Mouse (Mus musculus): ENCODE data around the gene Erbin. TPM values are rescaled to one million over a fixed set of nuclear protein-coding genes. Genes with fewer than 3 reads are reported as not detected.

Gene Erbin
- polyA plus RNA-seq, 1 experiment from 2014 or later, result 34.0 TPM

GRCm38 (mm10) chr13:103919956-103920260 is 406 bp downstream of the Erbin start:
- Histone ChIP-seq H3K4me1 (replicated peaks; ENCODE audit: control insufficient read depth, insufficient read depth, low read length) (peaks cover 2% of the 10 kb centered on the region; the same call in 1 of the 2 replicates), H3K4me3 (ENCODE audit: low read depth, low read length) (peak overlapping the region; percentile 90), H3K27me3 (ENCODE audit: control insufficient read depth, insufficient read depth, low read length) (no peaks in the 10 kb centered on the region), H3K27ac (ENCODE audit: low read depth, low read length) (peak overlapping the region; percentile 100), H3K9me3 (ENCODE audit: control insufficient read depth, low read length) (no peaks in the 10 kb centered on the region), H3K9ac (ENCODE audit: low read depth, low read length) (peak overlapping the region; percentile 99), H3K4me2 (replicated peaks; ENCODE audit: low read depth, low read length) (peak overlapping the region; percentile 71), H3K36me3 (ENCODE audit: control insufficient read depth, insufficient read depth, low read length) (no peaks in the 10 kb centered on the region)
- ATAC-seq (ENCODE audit: low FRiP score) (no peak), DNase-seq (ENCODE audit: low spot score) (no peak)
- WGBS, result under 1% methylated on average over 20 of the region's 20 CpGs

GRCm38 (mm10) chr13:103919234-103919955 is 919 bp downstream of the Erbin start:
- peaks cover 2% of the 10 kb centered on the region; the same call in 1 of the 2 replicates for H3K4me1 ChIP-seq (replicated peaks; ENCODE audit: control insufficient read depth, insufficient read depth, low read length)
- peak overlapping the region; percentile 99 for H3K9ac ChIP-seq (ENCODE audit: low read depth, low read length)
- DNase-seq (ENCODE audit: low spot score) (peak; percentile 47), ATAC-seq (ENCODE audit: low FRiP score) (no peak)
- under 1% methylated on average over 32 of the region's 32 CpGs for WGBS
- no peaks in the 10 kb centered on the region for H3K36me3 ChIP-seq (ENCODE audit: control insufficient read depth, insufficient read depth, low read length)
- H3K4me2 ChIP-seq (replicated peaks; ENCODE audit: low read depth, low read length), result peak overlapping the region; percentile 71
- peak overlapping the region; percentile 90 for H3K4me3 ChIP-seq (ENCODE audit: low read depth, low read length)
- no peaks in the 10 kb centered on the region for H3K9me3 ChIP-seq (ENCODE audit: control insufficient read depth, low read length)
- H3K27ac ChIP-seq (ENCODE audit: low read depth, low read length), result peak overlapping the region; percentile 100
- no peaks in the 10 kb centered on the region for H3K27me3 ChIP-seq (ENCODE audit: control insufficient read depth, insufficient read depth, low read length)

GRCm38 (mm10) chr13:103918432-103918831 is 1.9 kb downstream of the Erbin start:
- Histone ChIP-seq H3K27ac (ENCODE audit: low read depth, low read length) (no peak overlapping the region), H3K4me3 (ENCODE audit: low read depth, low read length) (peak overlapping the region; percentile 90), H3K36me3 (ENCODE audit: control insufficient read depth, insufficient read depth, low read length) (no peaks in the 10 kb centered on the region), H3K27me3 (ENCODE audit: control insufficient read depth, insufficient read depth, low read length) (no peaks in the 10 kb centered on the region), H3K4me2 (replicated peaks; ENCODE audit: low read depth, low read length) (peak overlapping the region; percentile 71), H3K4me1 (replicated peaks; ENCODE audit: control insufficient read depth, insufficient read depth, low read length) (peaks cover 2% of the 10 kb centered on the region; the same call in 1 of the 2 replicates), H3K9me3 (ENCODE audit: control insufficient read depth, low read length) (no peaks in the 10 kb centered on the region), H3K9ac (ENCODE audit: low read depth, low read length) (no peak overlapping the region)
- ATAC-seq (ENCODE audit: low FRiP score) (no peak), DNase-seq (ENCODE audit: low spot score) (no peak)
- 33% methylated on average over 3 of the region's 3 CpGs for WGBS

- Histone ChIP-seq H3K9me3 (ENCODE audit: control insufficient read depth, low read length) (no peaks in the 10 kb centered on the region), H3K36me3 (ENCODE audit: control insufficient read depth, insufficient read depth, low read length) (no peaks in the 10 kb centered on the region), H3K4me3 (ENCODE audit: low read depth, low read length) (no peak overlapping the region), H3K27me3 (ENCODE audit: control insufficient read depth, insufficient read depth, low read length) (no peaks in the 10 kb centered on the region), H3K4me2 (replicated peaks; ENCODE audit: low read depth, low read length) (no peak overlapping the region), H3K27ac (ENCODE audit: low read depth, low read length) (no peak overlapping the region), H3K9ac (ENCODE audit: low read depth, low read length) (no peak overlapping the region), H3K4me1 (replicated peaks; ENCODE audit: control insufficient read depth, insufficient read depth, low read length) (no peaks in the 10 kb centered on the region)
- DNase-seq (ENCODE audit: low spot score) (no peak), ATAC-seq (ENCODE audit: low FRiP score) (no peak)
- 88% methylated on average over 4 of the region's 4 CpGs for WGBS
Measured at GRCm38 (mm10) chr13:103914114-103914736, 6.1 kb downstream of the Erbin start.

- Histone ChIP-seq H3K4me1 (replicated peaks; ENCODE audit: control insufficient read depth, insufficient read depth, low read length) (no peaks in the 10 kb centered on the region), H3K4me2 (replicated peaks; ENCODE audit: low read depth, low read length) (no peak overlapping the region), H3K27ac (ENCODE audit: low read depth, low read length) (no peak overlapping the region), H3K9me3 (ENCODE audit: control insufficient read depth, low read length) (no peaks in the 10 kb centered on the region), H3K36me3 (ENCODE audit: control insufficient read depth, insufficient read depth, low read length) (no peaks in the 10 kb centered on the region), H3K9ac (ENCODE audit: low read depth, low read length) (no peak overlapping the region), H3K4me3 (ENCODE audit: low read depth, low read length) (no peak overlapping the region), H3K27me3 (ENCODE audit: control insufficient read depth, insufficient read depth, low read length) (no peaks in the 10 kb centered on the region)
- DNase-seq (ENCODE audit: low spot score) (no peak), ATAC-seq (ENCODE audit: low FRiP score) (no peak)
- WGBS, result 88% methylated on average over 3 of the region's 3 CpGs
Measured at GRCm38 (mm10) chr13:103912351-103912750, 8.0 kb downstream of the Erbin start.

- WGBS, result 97% methylated on average over 1 of the region's 1 CpGs
- ATAC-seq (ENCODE audit: low FRiP score), result no peak
- no peaks in the 10 kb centered on the region for H3K4me1 ChIP-seq (replicated peaks; ENCODE audit: control insufficient read depth, insufficient read depth, low read length)
Measured at GRCm38 (mm10) chr13:103910598-103910997, 9.7 kb downstream of the Erbin start.

GRCm38 (mm10) chr13:103909894-103910293 is 10.4 kb downstream of the Erbin start:
- no peak overlapping the region for H3K9ac ChIP-seq (ENCODE audit: low read depth, low read length)
- WGBS, result 87% methylated on average over 3 of the region's 3 CpGs
- H3K27me3 ChIP-seq (ENCODE audit: control insufficient read depth, insufficient read depth, low read length), result no peaks in the 10 kb centered on the region
- no peak overlapping the region for H3K4me2 ChIP-seq (replicated peaks; ENCODE audit: low read depth, low read length)
- no peaks in the 10 kb centered on the region for H3K4me1 ChIP-seq (replicated peaks; ENCODE audit: control insufficient read depth, insufficient read depth, low read length)
- DNase-seq (ENCODE audit: low spot score) (no peak), ATAC-seq (ENCODE audit: low FRiP score) (no peak)
- no peaks in the 10 kb centered on the region for H3K9me3 ChIP-seq (ENCODE audit: control insufficient read depth, low read length)
- no peaks in the 10 kb centered on the region for H3K36me3 ChIP-seq (ENCODE audit: control insufficient read depth, insufficient read depth, low read length)
- no peak overlapping the region for H3K27ac ChIP-seq (ENCODE audit: low read depth, low read length)
- H3K4me3 ChIP-seq (ENCODE audit: low read depth, low read length), result no peak overlapping the region

More at GRCm38 (mm10) chr13:103910598-103910997, 9.7 kb downstream of the Erbin start:
- no peak for DNase-seq (ENCODE audit: low spot score)
- H3K4me2 ChIP-seq (replicated peaks; ENCODE audit: low read depth, low read length), result no peak overlapping the region
- no peaks in the 10 kb centered on the region for H3K36me3 ChIP-seq (ENCODE audit: control insufficient read depth, insufficient read depth, low read length)
- H3K4me3 ChIP-seq (ENCODE audit: low read depth, low read length), result no peak overlapping the region
- H3K27ac ChIP-seq (ENCODE audit: low read depth, low read length), result no peak overlapping the region
- no peaks in the 10 kb centered on the region for H3K27me3 ChIP-seq (ENCODE audit: control insufficient read depth, insufficient read depth, low read length)
- no peaks in the 10 kb centered on the region for H3K9me3 ChIP-seq (ENCODE audit: control insufficient read depth, low read length)
- H3K9ac ChIP-seq (ENCODE audit: low read depth, low read length), result no peak overlapping the region

- no peaks in the 10 kb centered on the region for H3K36me3 ChIP-seq (ENCODE audit: control insufficient read depth, insufficient read depth, low read length)
- no peak overlapping the region for H3K27ac ChIP-seq (ENCODE audit: low read depth, low read length)
- H3K4me3 ChIP-seq (ENCODE audit: low read depth, low read length), result no peak overlapping the region
- H3K9me3 ChIP-seq (ENCODE audit: control insufficient read depth, low read length), result no peaks in the 10 kb centered on the region
- WGBS, result 91% methylated on average over 1 of the region's 1 CpGs
- no peak for DNase-seq (ENCODE audit: low spot score)
- no peak overlapping the region for H3K9ac ChIP-seq (ENCODE audit: low read depth, low read length)
- no peak overlapping the region for H3K4me2 ChIP-seq (replicated peaks; ENCODE audit: low read depth, low read length)
- H3K27me3 ChIP-seq (ENCODE audit: control insufficient read depth, insufficient read depth, low read length), result no peaks in the 10 kb centered on the region
- H3K4me1 ChIP-seq (replicated peaks; ENCODE audit: control insufficient read depth, insufficient read depth, low read length), result no peaks in the 10 kb centered on the region
- no peak for ATAC-seq (ENCODE audit: low FRiP score)
Measured at GRCm38 (mm10) chr13:103900015-103900414, 20.3 kb downstream of the Erbin start.

- Histone ChIP-seq H3K4me2 (replicated peaks; ENCODE audit: low read depth, low read length) (no peak overlapping the region), H3K4me1 (replicated peaks; ENCODE audit: control insufficient read depth, insufficient read depth, low read length) (no peaks in the 10 kb centered on the region), H3K36me3 (ENCODE audit: control insufficient read depth, insufficient read depth, low read length) (no peaks in the 10 kb centered on the region), H3K9me3 (ENCODE audit: control insufficient read depth, low read length) (no peaks in the 10 kb centered on the region), H3K9ac (ENCODE audit: low read depth, low read length) (no peak overlapping the region), H3K4me3 (ENCODE audit: low read depth, low read length) (no peak overlapping the region), H3K27me3 (ENCODE audit: control insufficient read depth, insufficient read depth, low read length) (no peaks in the 10 kb centered on the region), H3K27ac (ENCODE audit: low read depth, low read length) (no peak overlapping the region)
- ATAC-seq (ENCODE audit: low FRiP score), result no peak
- 95% methylated on average over 4 of the region's 4 CpGs for WGBS
- DNase-seq (ENCODE audit: low spot score), result no peak
Measured at GRCm38 (mm10) chr13:103897606-103898005, 22.7 kb downstream of the Erbin start.
